Mouse (Mus musculus) ES-E14 (cell line): Measurements from ENCODE around the gene Cadps2. TPM values are rescaled to one million over a fixed set of nuclear protein-coding genes. Genes with fewer than 3 reads are reported as not detected.

ENCODE experiments used
- DNase-seq: peaks from one replicate; pipeline ENCODE4 v3.0.0-alpha.2; 2013; ENCODE audit warnings: low read depth, low spot score
- H3K27ac ChIP-seq: 2 replicates; pipeline ENCODE4 v1.5.1; 2012; ENCODE audit warnings: low read depth, mild to moderate bottlenecking, low read length, moderate library complexity, mixed read lengths; ENCODE audit not compliant: poor library complexity, insufficient read depth, severe bottlenecking
- H3K36me3 ChIP-seq: 2 replicates; pipeline ENCODE4 v1.6.1; 2012; ENCODE audit warnings: mild to moderate bottlenecking, low read length, moderate library complexity, mixed read lengths; ENCODE audit not compliant: control insufficient read depth, poor library complexity, insufficient read depth, severe bottlenecking
- H3K4me1 ChIP-seq, 2 experiments: fragments of 150-350 bp in 1 of 2; sonication (generic) in 1 of 2; 2 replicates each; pipeline ENCODE4 v1.6.1; 2012; ENCODE audit warnings: low read length in 2 of 2, mild to moderate bottlenecking in 1 of 2, mixed read lengths in 1 of 2; ENCODE audit not compliant: control insufficient read depth in 2 of 2, insufficient read depth in 2 of 2, poor library complexity in 1 of 2
- H3K4me3 ChIP-seq, 2 experiments: fragments of 150-350 bp in 1 of 2; sonication (generic) in 1 of 2; 2 replicates each; pipeline ENCODE4 v1.5.1; 2012; ENCODE audit warnings: low read length in 2 of 2, low read depth in 1 of 2, mild to moderate bottlenecking in 1 of 2, mixed read lengths in 1 of 2; ENCODE audit not compliant: insufficient read depth in 1 of 2, poor library complexity in 1 of 2, severe bottlenecking in 1 of 2
- H3K9ac ChIP-seq: 2 replicates; pipeline ENCODE4 v1.6.1; 2012; ENCODE audit warnings: low read depth, mild to moderate bottlenecking, low read length, mixed read lengths; ENCODE audit not compliant: poor library complexity, insufficient read depth, severe bottlenecking
- H3K9me3 ChIP-seq: fragments of 150-350 bp; sonication (generic); 2 replicates; pipeline ENCODE4 v1.6.1; 2012; ENCODE audit warnings: low read depth, mild to moderate bottlenecking, low read length; ENCODE audit not compliant: control insufficient read depth, insufficient read depth
- CHD2 ChIP-seq: IDR thresholded peaks from 2 replicates; pipeline ENCODE4 v1.6.1; 2014; ENCODE audit warnings: mild to moderate bottlenecking, low read depth, low read length, inconsistent platforms
- HCFC1 ChIP-seq: IDR thresholded peaks from 2 replicates; pipeline ENCODE4 v1.6.1; 2012; ENCODE audit warnings: low read length, inconsistent platforms, borderline replicate concordance; ENCODE audit not compliant: insufficient read depth
- MAFK ChIP-seq: IDR thresholded peaks from 2 replicates; pipeline ENCODE4 v1.6.1; 2014; ENCODE audit warnings: mild to moderate bottlenecking, low read depth, low read length, inconsistent platforms; ENCODE audit not compliant: insufficient read depth
- ZC3H11A ChIP-seq: IDR thresholded peaks from 2 replicates; pipeline ENCODE4 v1.6.1; 2012; ENCODE audit warnings: low read depth, mild to moderate bottlenecking, inconsistent platforms, low read length, borderline replicate concordance
- ZNF384 ChIP-seq: IDR thresholded peaks from 2 replicates; pipeline ENCODE4 v1.6.1; 2012; ENCODE audit warnings: low read depth, low read length, inconsistent platforms
- in situ Hi-C, 2 experiments: fragments of 600-800 bp; cut with MboI; formaldehyde crosslinking; loops; one replicate each; pipeline ENCODE4 v1.15.1; 2025; ENCODE audit warnings: low sequenced_read_pairs in 2 of 2, inconsistent platforms in 1 of 2; ENCODE audit not compliant: unreplicated experiment in 2 of 2
- total RNA-seq: library from RNA; depleted of rRNA; stranded (reverse); fragments of 300-350 nt; gene quantifications from 2 replicates; pipeline ENCODE4 v1.2.3, GENCODE M21; 2012; rRNA removed

The Cadps2 gene
- total RNA-seq, 1 experiment, result 0.36 TPM

DNA sequence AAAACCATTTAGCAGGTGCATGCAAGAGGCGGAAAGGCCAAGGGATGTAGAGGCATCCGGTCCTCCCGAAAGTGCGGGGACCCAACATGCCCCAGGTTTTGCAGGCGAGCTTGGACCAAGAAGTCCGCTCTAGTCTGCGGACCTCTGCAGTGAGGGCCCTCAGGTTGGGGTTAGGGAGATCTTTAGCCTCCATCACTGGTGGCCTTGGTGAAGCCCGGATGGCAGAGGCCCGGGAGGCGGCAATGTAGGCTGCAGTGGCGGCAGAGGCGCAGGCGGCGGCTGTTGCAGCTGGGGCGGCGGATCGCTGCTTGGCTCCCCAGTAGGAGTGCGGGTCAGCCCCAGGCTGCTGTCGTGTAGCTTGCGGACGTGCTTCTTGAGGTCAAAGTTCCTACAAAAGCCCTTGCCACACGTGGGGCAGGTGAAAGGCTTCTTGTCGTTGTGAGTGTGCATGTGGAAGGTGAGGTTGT lies 593.6 kb downstream of the Cadps2 start:
- Histone ChIP-seq H3K9ac (no peak overlapping the region), H3K9me3 (no peaks in the 10 kb centered on the region), H3K36me3 (no peaks in the 10 kb centered on the region), H3K4me1 (no peaks in the 10 kb centered on the region; a peak in 1 of 4 replicates), H3K4me3 (no peak overlapping the region; a peak in 1 of 4 replicates), H3K27ac (no peak overlapping the region)
- no peak for TF ChIP-seq ZC3H11A
- TF ChIP-seq HCFC1, result no peak
- no peak for TF ChIP-seq ZNF384
- TF ChIP-seq MAFK, result no peak
- TF ChIP-seq CHD2, result no peak
- in situ Hi-C loops, result no loop called here
- no peak for DNase-seq

DNA sequence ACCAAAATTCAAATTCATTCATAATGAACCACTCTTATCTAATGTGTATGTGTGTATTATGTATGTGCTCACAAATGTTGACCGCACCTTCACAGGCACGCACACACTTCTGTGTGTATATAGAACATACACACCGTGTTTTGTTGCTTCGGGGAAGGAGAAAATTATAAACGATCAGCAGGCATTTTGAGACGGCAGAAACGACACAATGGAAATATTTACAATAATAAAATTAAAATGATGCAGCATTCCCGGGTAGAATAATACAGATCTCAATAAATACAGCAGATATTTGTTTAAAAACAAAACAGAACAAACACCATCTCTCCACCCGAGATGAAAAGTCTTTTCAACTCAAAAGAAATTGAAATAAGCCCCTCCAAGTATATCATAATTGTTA lies 594.1 kb downstream of the Cadps2 start:
- H3K27ac ChIP-seq, result no peak overlapping the region

DNA sequence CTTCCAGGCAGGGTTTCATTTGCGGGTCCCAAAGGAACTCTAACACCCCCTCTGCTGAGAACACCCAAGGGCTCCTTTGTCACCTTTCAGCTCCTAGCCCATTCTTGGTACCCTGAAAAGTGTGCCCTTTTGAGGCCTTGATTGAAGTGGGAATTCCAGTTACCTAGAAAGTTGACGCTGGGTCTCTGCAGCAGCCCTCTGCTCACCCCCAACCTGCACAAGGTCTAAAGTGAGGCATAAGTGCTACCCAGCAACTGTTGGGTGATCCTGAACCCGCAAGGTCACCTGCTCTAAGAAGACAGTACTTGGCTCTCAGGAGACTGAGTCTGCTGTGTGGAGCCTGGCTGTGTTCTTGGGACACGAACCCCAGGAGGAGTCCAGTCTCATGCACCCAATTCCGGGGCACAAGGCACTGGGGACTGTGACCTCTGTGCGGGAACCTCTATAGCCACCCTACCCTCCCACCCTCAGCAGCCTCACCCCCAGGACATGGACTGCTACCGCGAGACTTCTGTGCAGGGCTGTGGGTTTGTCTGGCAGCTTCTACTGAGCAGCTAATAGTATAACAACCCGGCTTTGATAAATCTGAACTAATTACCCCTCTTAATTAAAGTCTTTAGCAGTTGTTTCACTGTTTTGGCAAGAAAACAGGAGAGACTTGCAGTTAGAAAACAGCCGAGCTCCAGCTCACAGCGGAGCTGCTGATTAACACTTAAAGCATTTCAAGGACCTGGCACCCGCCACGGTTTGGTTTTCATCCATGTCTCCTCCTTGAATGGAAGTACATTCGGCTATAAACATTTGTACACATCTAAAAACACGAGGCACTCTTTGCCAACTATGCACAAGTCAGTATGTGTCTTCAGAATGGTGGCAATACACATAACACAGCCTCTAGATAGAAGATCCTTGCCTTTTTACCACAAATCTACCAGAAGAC lies 595.1 kb downstream of the Cadps2 start:
- Histone ChIP-seq H3K4me1 (no peaks in the 10 kb centered on the region; a peak in 1 of 4 replicates), H3K9ac (no peak overlapping the region), H3K9me3 (no peaks in the 10 kb centered on the region), H3K36me3 (no peaks in the 10 kb centered on the region), H3K27ac (no peak overlapping the region), H3K4me3 (no peak overlapping the region)
- no peak for DNase-seq
- in situ Hi-C loops, result no loop called here
- no peak for TF ChIP-seq CHD2

More for the DNA sequence above, 594.1 kb downstream of the Cadps2 start:
- Histone ChIP-seq H3K36me3 (no peaks in the 10 kb centered on the region), H3K4me1 (no peaks in the 10 kb centered on the region; a peak in 1 of 4 replicates), H3K9me3 (no peaks in the 10 kb centered on the region), H3K4me3 (no peak overlapping the region), H3K9ac (no peak overlapping the region)
- no peak for TF ChIP-seq HCFC1
- no peak for TF ChIP-seq ZNF384
- no peak for TF ChIP-seq CHD2
- TF ChIP-seq ZC3H11A, result no peak
- TF ChIP-seq MAFK, result no peak
- no peak for DNase-seq
- in situ Hi-C loops, result no loop called here

Other genes with a start within 250 kb of the Cadps2 start
- gene Rnf133, start 189.1 kb downstream of the Cadps2 start, total RNA-seq, result not detected in 2 replicates
- gene Rnf148, start 184.3 kb downstream of the Cadps2 start, total RNA-seq, result not detected in 2 replicates
- gene Tas2r118, start 130.6 kb upstream of the Cadps2 start, total RNA-seq, result not detected in 2 replicates